Mouse (Mus musculus) G1E (cell line): ENCODE measurements at regions not wholly inside any gene's neighbourhood (a gene's known extent, or its start where the extent isn't known, plus 50 kb on each side); places are given as distances from the start of the nearest gene placed in this dataset.

Experiments used
- CTCF ChIP-seq: IDR thresholded peaks from 2 replicates; pipeline ENCODE4 v1.5.1; 2012; ENCODE audit warnings: low read depth, low read length, inconsistent platforms, mixed read lengths
- TAL1 ChIP-seq: conservative IDR thresholded peaks from 2 replicates; pipeline ENCODE4 v1.6.1; 2012; ENCODE audit warnings: low read depth, low read length, inconsistent platforms, mixed read lengths

DNA sequence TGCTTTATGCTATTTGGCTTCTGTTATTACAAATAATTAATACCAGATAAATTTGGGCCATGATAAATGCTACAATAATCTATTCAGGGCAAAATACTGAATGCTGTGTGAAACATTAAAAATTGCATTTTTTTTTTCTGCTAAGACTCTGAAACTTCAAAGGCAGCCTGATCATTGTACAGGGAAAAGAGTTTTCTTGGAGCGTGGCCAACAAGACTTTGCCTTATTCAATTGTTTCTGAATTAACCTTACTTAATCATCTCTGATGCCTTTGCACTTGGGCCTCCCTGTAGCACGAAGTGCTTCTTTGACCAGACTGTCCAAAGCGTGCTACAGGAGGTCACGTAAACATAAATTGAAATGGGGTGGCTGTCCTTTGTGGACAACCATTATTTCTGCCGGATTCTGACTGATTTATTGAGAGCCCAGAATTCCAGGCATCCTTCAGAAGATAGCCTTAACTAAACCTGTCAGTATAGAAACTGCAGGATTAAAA lies 69.9 kb upstream of the Slc1a3 start:
- TF ChIP-seq CTCF (no peak), TAL1 (no peak)
